Mouse (Mus musculus) testis, adult 2 months (tissue): ENCODE results near the gene Tubb3.

ENCODE experiments used
- CTCF ChIP-seq: fragments of 200-500 bp; IDR thresholded peaks from 2 replicates; pipeline ENCODE4 v1.5.1; 2012; ENCODE audit warnings: low read depth, mild to moderate bottlenecking, inconsistent platforms, low read length, moderate library complexity; ENCODE audit not compliant: control insufficient read depth, insufficient read depth, insufficient replicate concordance
- POLR2A ChIP-seq: fragments of 200-500 bp; IDR thresholded peaks from 2 replicates; pipeline ENCODE4 v1.6.1; 2012; ENCODE audit warnings: low read depth, mild to moderate bottlenecking, inconsistent platforms, low read length, moderate library complexity; ENCODE audit not compliant: control insufficient read depth

- TF ChIP-seq CTCF (no peak), POLR2A (no peak)
These were observed 8.4 kb upstream of the Tubb3 start for GRCm38 (mm10) chr8:123402730-123403326.
